8 mouse cellular contexts compared by ENCODE assay signal in the genomic region with DNA sequence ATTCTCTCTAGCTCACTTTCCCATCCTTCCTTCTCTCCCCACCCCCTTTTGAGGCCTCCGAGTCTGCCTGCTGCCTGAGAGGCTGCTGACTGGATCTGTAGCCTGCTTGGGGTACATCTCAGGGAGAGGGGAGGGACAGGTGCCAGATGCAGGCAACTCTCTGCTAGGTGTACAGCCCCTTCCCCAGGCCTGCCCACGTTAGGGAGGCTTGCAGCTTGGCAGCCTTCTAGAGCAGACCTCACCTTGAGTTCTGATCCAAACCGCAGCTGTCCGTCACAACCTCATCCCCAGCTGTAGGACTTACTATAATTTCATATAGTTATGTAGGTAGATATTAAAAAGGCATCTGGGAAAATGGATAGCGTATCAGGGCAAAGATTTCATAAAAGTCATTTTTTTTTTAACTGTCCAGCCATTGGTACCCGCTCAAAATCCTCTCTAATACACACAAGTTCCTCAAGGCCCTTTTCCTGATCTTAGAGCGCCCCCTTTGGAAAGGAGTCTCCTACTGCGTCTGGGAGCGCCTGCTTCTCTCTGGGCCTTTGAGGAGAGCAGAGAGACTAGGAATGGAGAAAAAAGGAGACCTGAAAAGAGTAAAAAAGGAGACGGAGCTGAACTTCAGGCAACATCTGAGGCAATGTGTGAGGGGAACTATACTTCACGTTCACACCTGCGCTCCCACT.
DNase-seq lines count a peak whose midpoint lies in the region; ATAC-seq and TF ChIP-seq lines count a peak whose summit lies in the region.

No protein-coding gene starts in this region.

- no peaks in the 10 kb centered on the region for H3K27me3 ChIP-seq in CH12.LX (replicated peaks)
- 0 out of 2 replicates have a peak, but pooled peaks cover 4% of the 10 kb centered on the region for H3K27me3 ChIP-seq in forebrain, embryonic 14.5 days (replicated peaks; ENCODE audit: control insufficient read depth, insufficient read depth, low read length)

- peak; percentile 34 for DNase-seq in gastrocnemius, adult 2 months
- DNase-seq in gastrocnemius, adult 8-10 months (ENCODE audit: low spot score in 2 of 2) = no peak
- peak; percentile 37 for DNase-seq in CH12.LX (ENCODE audit: extremely low read depth)
- peak; percentile 50 for DNase-seq in c-Kit-positive CD71-negative TER-119-negative erythroid progenitor cells, embryonic 14.5 days (ENCODE audit: low read depth)
- DNase-seq in forebrain, embryonic 14.5 days (ENCODE audit: low spot score) = peak; percentile 92
- peak; percentile 38 for DNase-seq in layer of hippocampus, adult 9-10 months (ENCODE audit: low spot score)

- TF ChIP-seq CTCF in gastrocnemius, adult 2 months (IDR thresholded peaks at IDR 0.05) = peak; percentile 74
- peak; percentile 23 to 82; a peak in 2 of 4 replicates for TF ChIP-seq CTCF in CH12.LX (conservative IDR thresholded peaks at IDR 0.05 in 1 of 2, IDR thresholded peaks at IDR 0.05 in 1 of 2; ENCODE audit: low read depth in 2 of 2, low read length in 2 of 2)

- in situ Hi-C loops in CH12.LX (cut with MboI; ENCODE audit: low pct_ligation_motif_present, low pct_unique_long_range_greater_than_20kb, low sequenced_read_pairs) = loop anchor here (10.0 kb wide), 2 partner anchors 357 to 1523 kb away; no protein-coding TSS in a partner anchor

- no peak for TF ChIP-seq EP300 in CH12.LX (IDR thresholded peaks at IDR 0.05; ENCODE audit: low read length)

- no peak overlapping the region for H3K27ac ChIP-seq in gastrocnemius, adult 2 months
- H3K27ac ChIP-seq in CH12.LX (ENCODE audit: insufficient read depth, low read depth) = no peak overlapping the region
- no peak overlapping the region for H3K27ac ChIP-seq in forebrain, embryonic 14.5 days (ENCODE audit: low read depth, low read length)

- ATAC-seq in forebrain, embryonic 14.5 days = peak; percentile 54; the same call in 1 of the 2 replicates
- ATAC-seq in megakaryocyte-erythroid progenitor cell, adult 5-6 weeks (replicated peaks; ENCODE audit: low FRiP score, low TSS enrichment, poor library complexity, severe bottlenecking) = 0 out of 2 replicates have a peak, but pooled peaks have one; percentile 56
- ATAC-seq in CD4-positive, CD25-positive, alpha-beta regulatory T cell, adult 4 months = no peak

- 33% methylated on average over 12 of the region's 12 CpGs for WGBS in forebrain, embryonic 14.5 days

- no peak overlapping the region for H3K4me2 ChIP-seq in CH12.LX (ENCODE audit: insufficient read depth, low read depth, poor library complexity, severe bottlenecking)
- H3K4me2 ChIP-seq in forebrain, embryonic 14.5 days (ENCODE audit: low read length) = no peak overlapping the region

- intact Hi-C loops in gastrocnemius, adult 2 months (cut with DNase I) = no loop called here

- H3K4me3 ChIP-seq in gastrocnemius, adult 2 months = no peak overlapping the region
- H3K4me3 ChIP-seq in CH12.LX (replicated peaks in 1 of 3; ENCODE audit: low read depth in 2 of 3, low read length in 2 of 3, poor library complexity in 1 of 3) = no peak overlapping the region
- no peak overlapping the region for H3K4me3 ChIP-seq in forebrain, embryonic 14.5 days (ENCODE audit: low read depth, low read length)

- no peaks in the 10 kb centered on the region for H3K9me3 ChIP-seq in CH12.LX (replicated peaks; ENCODE audit: low read length)
- no peaks in the 10 kb centered on the region for H3K9me3 ChIP-seq in forebrain, embryonic 14.5 days (replicated peaks; ENCODE audit: control insufficient read depth, low read length)

- dilution Hi-C loops in CH12.LX (cut with MboI; ENCODE audit: extremely low pct_ligation_motif_present, extremely low pct_unique_long_range_greater_than_20kb, low sequenced_read_pairs) = no loop called here

- TF ChIP-seq RAD21 in CH12.LX (IDR thresholded peaks at IDR 0.05; ENCODE audit: low read depth, low read length) = peak; percentile 82

- H3K4me1 ChIP-seq in CH12.LX (ENCODE audit: control insufficient read depth in 1 of 2, insufficient read depth in 2 of 2) = no peaks in the 10 kb centered on the region
- H3K4me1 ChIP-seq in forebrain, embryonic 14.5 days (ENCODE audit: control insufficient read depth, insufficient read depth, low read length) = no peaks in the 10 kb centered on the region

- no peaks in the 10 kb centered on the region for H3K79me2 ChIP-seq in CH12.LX (replicated peaks; ENCODE audit: control insufficient read depth, extremely low read depth, insufficient read depth, poor library complexity, severe bottlenecking)

- no peak overlapping the region for H3K9ac ChIP-seq in CH12.LX (ENCODE audit: insufficient read depth, low read depth)
- no peak overlapping the region for H3K9ac ChIP-seq in forebrain, embryonic 14.5 days (ENCODE audit: low read length)

- no peaks in the 10 kb centered on the region for H3K36me3 ChIP-seq in CH12.LX (replicated peaks in 1 of 2; ENCODE audit: control insufficient read depth in 1 of 2, insufficient read depth in 1 of 2, low read length in 1 of 2)
- no peaks in the 10 kb centered on the region for H3K36me3 ChIP-seq in forebrain, embryonic 14.5 days (ENCODE audit: control insufficient read depth, insufficient read depth, low read length)

- TF ChIP-seq POLR2A in CH12.LX (IDR thresholded peaks at IDR 0.05; ENCODE audit: low read depth, low read length) = no peak

TF ChIP-seq in CH12.LX, 34 proteins besides CTCF, POLR2A, EP300 and RAD21:
- TF ChIP-seq ZKSCAN1 (IDR thresholded peaks at IDR 0.05; ENCODE audit: borderline replicate concordance, low read depth, low read length) (no peak), SMC3 (IDR thresholded peaks at IDR 0.05; ENCODE audit: low read depth, low read length) (peak; percentile 48; the same call in 1 of the 2 replicates)

Comparison
In these comparisons a context has a peak if more than half of its experiments do, and no peak if none do; other contexts are left out.
1. DNase-seq: peak in gastrocnemius, adult 2 months (single experiment), CH12.LX (single experiment), c-Kit-positive CD71-negative TER-119-negative erythroid progenitor cells, embryonic 14.5 days (single experiment), forebrain, embryonic 14.5 days (single experiment) and layer of hippocampus, adult 9-10 months (single experiment); none in gastrocnemius, adult 8-10 months (0 of 2).